Mouse (Mus musculus) stomach, postnatal 0 days (tissue): ENCODE measurements at regions not wholly inside any gene's neighbourhood (a gene's known extent, or its start where the extent isn't known, plus 50 kb on each side); places are given as distances from the start of the nearest gene placed in this dataset.

Experiments used
- CTCF ChIP-seq: IDR thresholded peaks from 2 replicates; pipeline ENCODE4 v1.5.1; 2016; ENCODE audit warnings: antibody characterized with exemption, low read depth, mild to moderate bottlenecking, moderate library complexity
- EP300 ChIP-seq: optimal IDR thresholded peaks from 2 replicates; pipeline ENCODE3; 2016; ENCODE audit warnings: antibody characterized with exemption

GRCm38 (mm10) chr13:39526469-39526868 is 565.8 kb upstream of the Slc35b3 start:
- TF ChIP-seq CTCF (peak; percentile 60), EP300 (no peak)
